Mouse (Mus musculus) CH12.LX (cell line): ENCODE results near the gene Ranbp6. TPM values are rescaled to one million over a fixed set of nuclear protein-coding genes. Genes with fewer than 3 reads are reported as not detected.

Experiments
- DNase-seq: peaks from one replicate; pipeline ENCODE4 v3.0.0-alpha.2; 2013; ENCODE audit errors: extremely low read depth
- H3K27ac ChIP-seq: 2 replicates; pipeline ENCODE4 v1.5.1; 2012; ENCODE audit warnings: low read depth, mild to moderate bottlenecking, control low read depth, moderate library complexity; ENCODE audit not compliant: insufficient read depth
- H3K27me3 ChIP-seq: replicated peaks from 2 replicates; pipeline ENCODE3; 2012; ENCODE audit warnings: inconsistent platforms
- H3K36me3 ChIP-seq, 2 experiments: replicated peaks in 1 of 2; 2 replicates each; pipeline versions ENCODE3 to v1.6.1; 2012; ENCODE audit warnings: inconsistent platforms in 1 of 2, low read length in 1 of 2, mild to moderate bottlenecking in 1 of 2, mixed read lengths in 1 of 2, moderate library complexity in 1 of 2; ENCODE audit not compliant: control insufficient read depth in 1 of 2, insufficient read depth in 1 of 2
- H3K4me1 ChIP-seq, 2 experiments: 2 replicates each; pipeline ENCODE4 v1.6.1; 2012; ENCODE audit warnings: inconsistent platforms in 1 of 2, moderate library complexity in 1 of 2; ENCODE audit not compliant: insufficient read depth in 2 of 2, control insufficient read depth in 1 of 2
- H3K4me2 ChIP-seq: 2 replicates; pipeline ENCODE4 v1.6.1; 2012; ENCODE audit warnings: low read depth, mild to moderate bottlenecking, control low read depth; ENCODE audit not compliant: poor library complexity, insufficient read depth, severe bottlenecking
- H3K4me3 ChIP-seq, 3 experiments: fragments of 150-350 bp in 1 of 3; sonication (generic) in 1 of 3; replicated peaks in 1 of 3; 2 replicates each; pipeline versions ENCODE3 to v1.5.1; 2011 to 2012; ENCODE audit warnings: low read depth in 2 of 3, low read length in 2 of 3, mild to moderate bottlenecking in 2 of 3, moderate library complexity in 2 of 3, control low read depth in 1 of 3, improper control_type of control experiment in 1 of 3, inconsistent platforms in 1 of 3, mixed read lengths in 1 of 3; ENCODE audit not compliant: poor library complexity in 1 of 3
- H3K79me2 ChIP-seq: replicated peaks from 2 replicates; pipeline ENCODE4 v1.6.1; 2012; ENCODE audit warnings: mild to moderate bottlenecking, moderate library complexity; ENCODE audit not compliant: control insufficient read depth, poor library complexity, insufficient read depth, severe bottlenecking; ENCODE audit errors: extremely low read depth
- H3K9ac ChIP-seq: 2 replicates; pipeline ENCODE4 v1.6.1; 2012; ENCODE audit warnings: low read depth, mild to moderate bottlenecking, control low read depth, moderate library complexity; ENCODE audit not compliant: insufficient read depth
- H3K9me3 ChIP-seq: replicated peaks from 2 replicates; pipeline ENCODE3; 2012; ENCODE audit warnings: low read length, inconsistent platforms, mixed read lengths
- BHLHE40 ChIP-seq: IDR thresholded peaks from 2 replicates; pipeline ENCODE4 v1.6.1; 2011; ENCODE audit warnings: mild to moderate bottlenecking, low read depth, low read length, improper control_type of control experiment
- ELF1 ChIP-seq: IDR thresholded peaks from 2 replicates; pipeline ENCODE4 v1.6.1; 2014; ENCODE audit warnings: low read depth, mild to moderate bottlenecking, inconsistent platforms, low read length, improper control_type of control experiment
- GABPA ChIP-seq: IDR thresholded peaks from 2 replicates; pipeline ENCODE4 v1.6.1; 2012; ENCODE audit warnings: low read depth, low read length, improper control_type of control experiment, inconsistent platforms; ENCODE audit not compliant: insufficient replicate concordance
- HCFC1 ChIP-seq: IDR thresholded peaks from 2 replicates; pipeline ENCODE4 v1.6.1; 2012; ENCODE audit warnings: low read depth, mild to moderate bottlenecking, inconsistent platforms, low read length, improper control_type of control experiment
- IRF4 ChIP-seq: IDR thresholded peaks from 2 replicates; pipeline ENCODE4 v1.6.1; 2014; ENCODE audit warnings: low read depth, mild to moderate bottlenecking, inconsistent platforms, low read length, improper control_type of control experiment
- JUN ChIP-seq: IDR thresholded peaks from 2 replicates; pipeline ENCODE4 v1.6.1; 2011; ENCODE audit warnings: low read depth, mild to moderate bottlenecking, low read length, improper control_type of control experiment, moderate library complexity; ENCODE audit not compliant: insufficient read depth
- JUND ChIP-seq: conservative IDR thresholded peaks from 2 replicates; pipeline ENCODE4 v1.6.1; 2011; ENCODE audit warnings: low read depth, low read length, improper control_type of control experiment
- MAFK ChIP-seq: IDR thresholded peaks from 2 replicates; pipeline ENCODE4 v1.6.1; 2011; ENCODE audit warnings: low read length, improper control_type of control experiment; ENCODE audit not compliant: insufficient replicate concordance
- MAX ChIP-seq: IDR thresholded peaks from 2 replicates; pipeline ENCODE4 v1.6.1; 2011; ENCODE audit warnings: low read length, improper control_type of control experiment
- MAZ ChIP-seq: IDR thresholded peaks from 2 replicates; pipeline ENCODE4 v1.6.1; 2012; ENCODE audit warnings: low read depth, mild to moderate bottlenecking, inconsistent platforms, low read length, improper control_type of control experiment, moderate library complexity
- MEF2A ChIP-seq: IDR thresholded peaks from 2 replicates; pipeline ENCODE4 v1.6.1; 2014; ENCODE audit warnings: low read depth, mild to moderate bottlenecking, inconsistent platforms, low read length, improper control_type of control experiment, borderline replicate concordance
- MXI1 ChIP-seq: IDR thresholded peaks from 2 replicates; pipeline ENCODE4 v1.6.1; 2011; ENCODE audit warnings: mild to moderate bottlenecking, low read depth, low read length, improper control_type of control experiment
- MYC ChIP-seq: IDR thresholded peaks from 2 replicates; pipeline ENCODE4 v1.6.1; 2011; ENCODE audit warnings: low read depth, mild to moderate bottlenecking, improper control_type of control experiment, low read length
- NELFE ChIP-seq: IDR thresholded peaks from 2 replicates; pipeline ENCODE4 v1.6.1; 2011; ENCODE audit warnings: low read depth, low read length, improper control_type of control experiment
- NRF1 ChIP-seq: IDR thresholded peaks from 2 replicates; pipeline ENCODE4 v1.6.1; 2014; ENCODE audit warnings: low read depth, mild to moderate bottlenecking, inconsistent platforms, low read length, improper control_type of control experiment, moderate library complexity
- POLR2A ChIP-seq: IDR thresholded peaks from 2 replicates; pipeline ENCODE4 v1.6.1; 2011; ENCODE audit warnings: low read depth, mild to moderate bottlenecking, improper control_type of control experiment, low read length
- POLR2AphosphoS2 ChIP-seq: IDR thresholded peaks from 2 replicates; pipeline ENCODE4 v1.6.1; 2011; ENCODE audit warnings: low read depth, low read length, improper control_type of control experiment
- RCOR1 ChIP-seq: conservative IDR thresholded peaks from 2 replicates; pipeline ENCODE4 v1.6.1; 2012; ENCODE audit warnings: low read depth, mild to moderate bottlenecking, inconsistent platforms, low read length, improper control_type of control experiment
- SIN3A ChIP-seq: IDR thresholded peaks from 2 replicates; pipeline ENCODE4 v1.6.1; 2012; ENCODE audit warnings: low read length, improper control_type of control experiment, inconsistent platforms
- SMC3 ChIP-seq: IDR thresholded peaks from 2 replicates; pipeline ENCODE4 v1.6.1; 2011; ENCODE audit warnings: low read depth, low read length, improper control_type of control experiment
- TCF12 ChIP-seq: IDR thresholded peaks from 2 replicates; pipeline ENCODE4 v1.6.1; 2014; ENCODE audit warnings: low read depth, mild to moderate bottlenecking, inconsistent platforms, low read length, improper control_type of control experiment
- UBTF ChIP-seq: IDR thresholded peaks from 2 replicates; pipeline ENCODE4 v1.6.1; 2012; ENCODE audit warnings: low read depth, mild to moderate bottlenecking, inconsistent platforms, low read length, improper control_type of control experiment, moderate library complexity
- USF1 ChIP-seq: IDR thresholded peaks from 2 replicates; pipeline ENCODE4 v1.6.1; 2014; ENCODE audit warnings: low read depth, mild to moderate bottlenecking, inconsistent platforms, low read length, improper control_type of control experiment
- ZC3H11A ChIP-seq: IDR thresholded peaks from 2 replicates; pipeline ENCODE4 v1.6.1; 2012; ENCODE audit warnings: low read depth, mild to moderate bottlenecking, inconsistent platforms, low read length, improper control_type of control experiment
- ZKSCAN1 ChIP-seq: IDR thresholded peaks from 2 replicates; pipeline ENCODE4 v1.6.1; 2012; ENCODE audit warnings: low read depth, inconsistent platforms, low read length, improper control_type of control experiment, borderline replicate concordance
- ZNF384 ChIP-seq: IDR thresholded peaks from 2 replicates; pipeline ENCODE4 v1.6.1; 2012; ENCODE audit warnings: low read depth, low read length, improper control_type of control experiment, inconsistent platforms
- dilution Hi-C: fragments of 300-500 bp; cut with MboI; formaldehyde crosslinking; loops from 2 replicates; pipeline ENCODE4 v1.14.3; 2020; ENCODE audit warnings: low sequenced_read_pairs; ENCODE audit not compliant: extremely low pct_unique_long_range_greater_than_20kb, extremely low pct_ligation_motif_present
- in situ Hi-C: fragments of 300-500 bp; cut with MboI; formaldehyde crosslinking; loops from 3 replicates; pipeline ENCODE4 v1.14.3; 2019; ENCODE audit warnings: low sequenced_read_pairs, low pct_ligation_motif_present, low pct_unique_long_range_greater_than_20kb, mixed read lengths
- polyA plus RNA-seq: library from polyadenylated mRNA; unstranded; fragments of >175 nt; gene quantifications from 2 replicates; pipeline ENCODE4 v1.2.1, GENCODE M21; 2012; ENCODE audit warnings: low read depth; ENCODE audit not compliant: insufficient read length
- total RNA-seq, 2 experiments: library from RNA; depleted of rRNA; stranded (reverse); fragments of 300-350 nt in 1 of 2; fragments of >200 nt in 1 of 2; gene quantifications; 2 replicates each; pipeline ENCODE4 v1.2.3; 2012 to 2014

The Ranbp6 gene
- total and polyA plus RNA-seq, 3 experiments = 7.0 to 12.1 (median 8.4) TPM

- H3K36me3 ChIP-seq = peaks cover 11 to 20% of the 10 kb centered on the region in 2 experiments
- H3K27ac ChIP-seq = peak overlapping the region; percentile 41
- peak overlapping the region; percentile 85 for H3K4me2 ChIP-seq
- peak overlapping the region; percentile 96 for H3K9ac ChIP-seq
- H3K79me2 ChIP-seq = peaks cover 27% of the 10 kb centered on the region
- peaks cover 0 to 31% of the 10 kb centered on the region in 2 experiments; a peak in 2 of 4 replicates for H3K4me1 ChIP-seq
- TF ChIP-seq MYC (peak; percentile 7; the same call in 1 of the 2 replicates), SIN3A (peak; percentile 98), TCF12 (peak; percentile 30; the same call in 1 of the 2 replicates), NRF1 (0 out of 2 replicates have a peak, but pooled peaks have one; percentile 11), BHLHE40 (peak; percentile 45; the same call in 1 of the 2 replicates), MXI1 (peak; percentile 98), UBTF (peak; percentile 41; the same call in 1 of the 2 replicates), USF1 (0 out of 2 replicates have a peak, but pooled peaks have one; percentile 44), MAZ (peak; percentile 44; the same call in 1 of the 2 replicates), POLR2AphosphoS2 (no peak), HCFC1 (peak; percentile 28), MAX (peak; percentile 90), POLR2A (peak; percentile 40), JUND (no peak), ZNF384 (no peak)
- peak overlapping the region; percentile 43 to 94 (median 89) for H3K4me3 ChIP-seq
- in situ Hi-C loops = loop anchor here (25.0 kb wide), 1 partner anchor 443 kb away; the partner anchor contains the start of genes Cd274 and Plgrkt
- dilution Hi-C loops = no loop called here
- no peaks in the 10 kb centered on the region for H3K27me3 ChIP-seq
- no peaks in the 10 kb centered on the region for H3K9me3 ChIP-seq
- peak; percentile 81 for DNase-seq
Measured at GRCm38 (mm10) chr19:29805101-29805916, 7.5 kb downstream of the Ranbp6 start.

GRCm38 (mm10) chr19:29803946-29804345, 8.8 kb downstream of the Ranbp6 start:
- dilution Hi-C loops (no loop called here), in situ Hi-C loops (loop anchor here (25.0 kb wide), 1 partner anchor 442 kb away; the partner anchor contains the start of genes Cd274 and Plgrkt)
- peaks cover 0 to 23% of the 10 kb centered on the region in 2 experiments; a peak in 2 of 4 replicates for H3K4me1 ChIP-seq
- no peaks in the 10 kb centered on the region for H3K9me3 ChIP-seq
- H3K27ac ChIP-seq = no peak overlapping the region
- no peaks in the 10 kb centered on the region for H3K27me3 ChIP-seq
- H3K79me2 ChIP-seq = peaks cover 16% of the 10 kb centered on the region
- peak overlapping the region in 1 of 3 experiments; percentile 43 for H3K4me3 ChIP-seq
- DNase-seq = no peak
- no peak for TF ChIP-seq RCOR1
- TF ChIP-seq POLR2AphosphoS2 = no peak
- no peak for TF ChIP-seq ZKSCAN1
- no peak for TF ChIP-seq SIN3A
- no peak for TF ChIP-seq ZC3H11A
- no peak for TF ChIP-seq ELF1
- no peak for TF ChIP-seq NELFE
- TF ChIP-seq MAFK = no peak
- TF ChIP-seq JUND = no peak
- no peak for TF ChIP-seq TCF12
- TF ChIP-seq POLR2A = no peak
- no peak for TF ChIP-seq USF1
- TF ChIP-seq SMC3 = no peak
- no peak for TF ChIP-seq NRF1
- TF ChIP-seq MEF2A = no peak
- TF ChIP-seq IRF4 = no peak
- no peak for TF ChIP-seq GABPA
- TF ChIP-seq JUN = no peak
- TF ChIP-seq, all 38 proteins: peak for 0
- H3K36me3 ChIP-seq = peaks cover under 1 to 10% of the 10 kb centered on the region in 2 experiments
- peak overlapping the region; percentile 44; the same call in 1 of the 2 replicates for H3K9ac ChIP-seq
- H3K4me2 ChIP-seq = peak overlapping the region; percentile 39
